Mouse (Mus musculus): Measurements from ENCODE around the gene Mep1a. TPM values are rescaled to one million over a fixed set of nuclear protein-coding genes. Genes with fewer than 3 reads are reported as not detected.

Mep1a gene
- polyA plus RNA-seq, 1 experiment from 2014 or later, result not detected

DNA sequence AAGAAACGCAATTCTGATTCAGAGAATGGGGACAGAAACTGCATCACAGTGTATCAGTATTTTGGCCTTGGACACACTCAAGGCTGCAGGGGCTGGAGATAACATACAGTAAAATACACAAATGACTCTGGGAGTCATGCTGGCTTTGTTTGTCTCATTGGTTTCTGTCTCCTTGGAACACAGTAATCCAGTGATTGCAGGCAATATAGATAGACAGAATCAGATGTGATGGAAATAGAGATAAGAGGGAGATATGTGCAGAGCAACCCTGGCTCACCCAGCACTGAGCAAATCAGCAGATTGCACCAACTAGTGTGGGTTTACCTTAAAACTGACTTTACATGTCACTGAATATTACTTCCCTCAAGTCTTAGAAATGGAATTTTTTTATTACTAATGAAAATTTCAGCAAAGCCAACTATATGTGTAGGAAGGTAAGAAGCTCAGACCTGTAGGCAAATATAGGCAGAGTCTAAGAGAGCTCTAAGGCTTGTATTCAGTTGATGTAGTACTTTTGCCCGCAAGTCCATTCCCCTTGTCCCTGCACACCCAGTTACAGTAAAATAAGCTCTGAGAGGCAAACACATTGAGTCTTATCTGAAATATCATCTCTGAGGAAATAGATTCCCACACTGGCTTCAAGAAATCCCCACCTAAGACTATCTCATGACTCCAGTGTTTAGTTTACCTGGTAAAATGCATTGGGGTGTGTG, 14.0 kb downstream of the Mep1a start:
- WGBS, result 83% methylated on average over 2 of the region's 2 CpGs
- ATAC-seq (no peak), DNase-seq (ENCODE audit: low spot score) (no peak)
- no peak overlapping the region for H3K4me3 ChIP-seq (ENCODE audit: low read depth, low read length)
- no peaks in the 10 kb centered on the region for H3K27me3 ChIP-seq (replicated peaks; ENCODE audit: insufficient read depth, low read length)
- H3K36me3 ChIP-seq (ENCODE audit: insufficient read depth, low read length), result no peaks in the 10 kb centered on the region
- no peaks in the 10 kb centered on the region for H3K4me1 ChIP-seq (ENCODE audit: insufficient read depth, low read depth, low read length)
- no peaks in the 10 kb centered on the region for H3K9me3 ChIP-seq (ENCODE audit: low read length)
- H3K4me2 ChIP-seq (replicated peaks; ENCODE audit: low read depth, low read length), result no peak overlapping the region
- no peak for TF ChIP-seq EP300 (IDR thresholded peaks at IDR 0.05)
- TF ChIP-seq CTCF (IDR thresholded peaks at IDR 0.05), result no peak
- H3K27ac ChIP-seq (ENCODE audit: low read length), result no peak overlapping the region
- no peak overlapping the region for H3K9ac ChIP-seq (replicated peaks; ENCODE audit: low read depth)

DNA sequence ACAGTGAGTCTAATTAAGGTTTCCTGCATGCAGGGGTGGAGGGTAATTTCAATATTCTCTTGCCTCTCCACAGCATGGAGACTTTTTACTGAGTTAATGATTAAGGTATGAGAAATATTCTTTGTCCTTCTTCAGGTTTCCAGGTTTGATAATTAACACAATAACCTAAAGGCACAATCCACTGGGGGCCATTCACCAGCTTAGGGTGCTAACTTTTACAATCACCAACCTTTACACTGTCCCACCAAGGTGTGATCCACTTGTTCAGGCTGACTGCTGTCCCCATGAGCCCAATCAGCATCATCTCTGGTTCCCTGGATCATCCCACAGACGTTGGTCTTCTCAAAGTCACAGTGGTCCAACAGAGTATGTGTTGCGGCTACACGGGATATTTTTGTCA, 16.6 kb downstream of the Mep1a start:
- TF ChIP-seq EP300 (IDR thresholded peaks at IDR 0.05), result no peak

DNA sequence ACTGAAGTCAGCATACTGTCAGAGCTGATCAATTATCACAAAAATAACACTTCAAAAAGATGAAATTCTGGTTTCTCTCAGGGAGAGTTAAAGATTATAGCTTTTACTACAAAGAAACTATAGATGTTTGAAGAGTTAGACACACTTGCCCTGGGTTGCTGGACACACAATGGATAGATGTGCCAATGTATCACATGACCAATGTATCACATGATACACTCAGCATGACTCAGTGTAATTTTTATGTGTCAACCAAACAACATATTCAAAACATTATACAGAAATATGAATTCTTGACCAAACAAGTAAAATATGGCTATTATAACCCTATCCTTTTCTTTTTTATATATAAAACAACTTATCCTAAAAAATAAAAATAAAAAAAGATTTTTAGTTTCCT, 25.0 kb downstream of the Mep1a start:
- ATAC-seq (no peak), DNase-seq (ENCODE audit: low spot score) (no peak)
- Histone ChIP-seq H3K4me2 (replicated peaks; ENCODE audit: low read depth, low read length) (no peak overlapping the region), H3K9me3 (ENCODE audit: low read length) (no peaks in the 10 kb centered on the region), H3K4me3 (ENCODE audit: low read depth, low read length) (no peak overlapping the region), H3K4me1 (ENCODE audit: insufficient read depth, low read depth, low read length) (no peaks in the 10 kb centered on the region), H3K27me3 (replicated peaks; ENCODE audit: insufficient read depth, low read length) (no peaks in the 10 kb centered on the region), H3K27ac (ENCODE audit: low read length) (no peak overlapping the region), H3K9ac (replicated peaks; ENCODE audit: low read depth) (no peak overlapping the region), H3K36me3 (ENCODE audit: insufficient read depth, low read length) (no peaks in the 10 kb centered on the region)
- TF ChIP-seq CTCF (IDR thresholded peaks at IDR 0.05), result no peak
- TF ChIP-seq EP300 (IDR thresholded peaks at IDR 0.05), result no peak

More for the DNA sequence above, 16.6 kb downstream of the Mep1a start:
- Histone ChIP-seq H3K4me1 (ENCODE audit: insufficient read depth, low read depth, low read length) (no peaks in the 10 kb centered on the region), H3K9ac (replicated peaks; ENCODE audit: low read depth) (no peak overlapping the region), H3K9me3 (ENCODE audit: low read length) (no peaks in the 10 kb centered on the region), H3K27ac (ENCODE audit: low read length) (no peak overlapping the region), H3K36me3 (ENCODE audit: insufficient read depth, low read length) (no peaks in the 10 kb centered on the region), H3K27me3 (replicated peaks; ENCODE audit: insufficient read depth, low read length) (no peaks in the 10 kb centered on the region), H3K4me2 (replicated peaks; ENCODE audit: low read depth, low read length) (no peak overlapping the region), H3K4me3 (ENCODE audit: low read depth, low read length) (no peak overlapping the region)
- DNase-seq (ENCODE audit: low spot score), result no peak
- 81% methylated on average over 3 of the region's 3 CpGs for WGBS
- no peak for ATAC-seq

DNA sequence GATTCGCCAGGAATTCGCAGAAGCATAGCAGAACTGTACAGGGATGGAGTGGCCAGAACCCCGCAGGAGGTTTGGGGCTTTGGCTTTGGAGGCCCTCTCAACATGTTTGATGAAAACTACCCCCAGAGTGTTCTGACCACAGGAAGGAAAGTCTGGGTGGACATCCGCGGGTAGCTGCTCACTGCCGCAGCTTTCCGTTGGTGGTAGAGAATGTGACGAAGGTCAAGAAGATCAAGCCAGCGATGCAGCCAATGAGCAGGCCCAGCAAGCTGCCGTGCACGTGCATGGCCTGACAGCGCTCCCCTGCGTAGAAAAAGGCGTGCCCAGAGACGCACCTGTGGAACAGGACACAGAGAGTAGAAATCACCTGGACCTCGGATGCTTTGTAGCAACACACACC, 27.8 kb downstream of the Mep1a start:
- Histone ChIP-seq H3K4me2 (replicated peaks; ENCODE audit: low read depth, low read length) (no peak overlapping the region), H3K36me3 (ENCODE audit: insufficient read depth, low read length) (no peaks in the 10 kb centered on the region), H3K9me3 (ENCODE audit: low read length) (no peaks in the 10 kb centered on the region), H3K9ac (replicated peaks; ENCODE audit: low read depth) (no peak overlapping the region), H3K4me3 (ENCODE audit: low read depth, low read length) (no peak overlapping the region), H3K27ac (ENCODE audit: low read length) (no peak overlapping the region), H3K4me1 (ENCODE audit: insufficient read depth, low read depth, low read length) (no peaks in the 10 kb centered on the region), H3K27me3 (replicated peaks; ENCODE audit: insufficient read depth, low read length) (no peaks in the 10 kb centered on the region)
- DNase-seq (ENCODE audit: low spot score) (no peak), ATAC-seq (no peak)
- TF ChIP-seq CTCF (IDR thresholded peaks at IDR 0.05) (no peak), EP300 (IDR thresholded peaks at IDR 0.05) (no peak)
- WGBS, result 89% methylated on average over 16 of the region's 16 CpGs

DNA sequence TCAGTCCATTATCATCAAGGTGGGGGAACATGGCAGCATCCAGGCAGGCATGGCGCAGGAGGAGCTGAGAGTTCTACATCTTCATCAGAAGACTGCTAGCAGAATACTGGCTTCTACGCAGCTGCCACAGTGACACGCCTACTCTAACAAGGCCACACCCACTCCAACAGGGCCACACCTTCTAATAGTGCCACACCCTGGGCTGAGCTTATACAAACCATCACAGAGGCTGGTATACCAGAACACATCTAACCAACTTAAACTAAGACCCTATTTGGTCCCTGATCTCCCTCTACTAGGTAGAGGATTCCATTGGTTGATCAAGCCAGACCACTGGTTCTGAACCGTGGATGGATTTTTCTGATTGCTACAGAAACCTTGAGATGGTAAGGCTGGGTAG, 30.1 kb downstream of the Mep1a start:
- Histone ChIP-seq H3K4me3 (ENCODE audit: low read depth, low read length) (no peak overlapping the region), H3K4me1 (ENCODE audit: insufficient read depth, low read depth, low read length) (no peaks in the 10 kb centered on the region), H3K9ac (replicated peaks; ENCODE audit: low read depth) (no peak overlapping the region), H3K27ac (ENCODE audit: low read length) (no peak overlapping the region), H3K9me3 (ENCODE audit: low read length) (no peaks in the 10 kb centered on the region), H3K36me3 (ENCODE audit: insufficient read depth, low read length) (no peaks in the 10 kb centered on the region), H3K27me3 (replicated peaks; ENCODE audit: insufficient read depth, low read length) (no peaks in the 10 kb centered on the region), H3K4me2 (replicated peaks; ENCODE audit: low read depth, low read length) (no peak overlapping the region)
- 90% methylated on average over 4 of the region's 4 CpGs for WGBS
- DNase-seq (ENCODE audit: low spot score), result no peak
- no peak for ATAC-seq
- TF ChIP-seq EP300 (IDR thresholded peaks at IDR 0.05), result no peak
- TF ChIP-seq CTCF (IDR thresholded peaks at IDR 0.05), result no peak

DNA sequence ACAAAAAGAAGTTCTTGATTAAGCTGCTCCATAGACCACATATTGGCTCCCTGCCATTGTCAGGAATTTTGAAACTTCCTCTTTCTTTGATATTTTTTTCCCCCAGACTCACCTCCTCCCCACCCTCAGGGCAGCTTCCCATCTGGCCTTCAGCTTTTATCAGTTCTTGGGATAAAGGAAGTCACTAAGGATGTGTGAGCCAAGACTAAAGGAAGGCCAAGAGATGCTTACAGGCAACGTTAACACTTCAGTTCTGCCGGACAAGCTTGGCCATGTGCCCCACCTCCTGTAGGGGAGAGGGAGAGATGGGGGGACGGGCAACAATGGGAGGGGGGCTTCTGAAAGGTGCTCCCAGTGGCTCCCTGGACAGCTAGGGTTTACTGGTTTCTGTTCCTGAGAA, 32.6 kb downstream of the Mep1a start:
- H3K9me3 ChIP-seq (ENCODE audit: low read length), result no peaks in the 10 kb centered on the region
- no peak overlapping the region for H3K27ac ChIP-seq (ENCODE audit: low read length)
- H3K4me2 ChIP-seq (replicated peaks; ENCODE audit: low read depth, low read length), result no peak overlapping the region
- H3K4me3 ChIP-seq (ENCODE audit: low read depth, low read length), result no peak overlapping the region
- H3K4me1 ChIP-seq (ENCODE audit: insufficient read depth, low read depth, low read length), result no peaks in the 10 kb centered on the region
- ATAC-seq (no peak), DNase-seq (ENCODE audit: low spot score) (peak; percentile 13)
- TF ChIP-seq EP300 (IDR thresholded peaks at IDR 0.05) (no peak), CTCF (IDR thresholded peaks at IDR 0.05) (no peak)
- no peak overlapping the region for H3K9ac ChIP-seq (replicated peaks; ENCODE audit: low read depth)
- no peaks in the 10 kb centered on the region for H3K27me3 ChIP-seq (replicated peaks; ENCODE audit: insufficient read depth, low read length)
- no peaks in the 10 kb centered on the region for H3K36me3 ChIP-seq (ENCODE audit: insufficient read depth, low read length)
- WGBS, result 7% methylated on average over 3 of the region's 3 CpGs
